Mouse (Mus musculus): ENCODE measurements at regions not wholly inside any gene's neighbourhood (a gene's known extent, or its start where the extent isn't known, plus 50 kb on each side); places are given as distances from the start of the nearest gene placed in this dataset.

DNA sequence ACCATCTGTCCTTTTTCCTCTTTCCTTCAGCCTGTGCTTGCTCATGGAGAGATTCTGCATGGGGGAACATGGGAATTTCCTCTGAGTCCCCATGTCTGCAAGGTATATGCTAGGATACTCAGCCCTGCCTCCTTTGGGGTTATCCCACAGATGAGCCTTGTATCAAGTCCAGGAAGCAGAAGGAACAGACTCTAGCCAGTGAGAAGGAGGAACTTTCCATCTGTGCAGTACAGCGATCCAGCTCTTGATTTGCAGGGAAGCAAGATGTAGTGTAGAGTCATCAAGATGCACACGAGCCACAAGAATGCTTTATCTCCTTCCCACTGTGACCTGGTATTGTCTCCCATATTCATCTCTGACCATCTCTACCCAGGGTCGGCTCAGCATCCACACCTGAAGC is 84.5 kb downstream of the Gadd45g start:
- DNase-seq, result peak; percentile 32

- no peak for DNase-seq
These were observed 89.3 kb downstream of the Gadd45g start for GRCm38 (mm10) chr13:51935827-51936226.

GRCm38 (mm10) chr13:51936441-51936840 is 90.0 kb downstream of the Gadd45g start:
- no peak for DNase-seq

DNA sequence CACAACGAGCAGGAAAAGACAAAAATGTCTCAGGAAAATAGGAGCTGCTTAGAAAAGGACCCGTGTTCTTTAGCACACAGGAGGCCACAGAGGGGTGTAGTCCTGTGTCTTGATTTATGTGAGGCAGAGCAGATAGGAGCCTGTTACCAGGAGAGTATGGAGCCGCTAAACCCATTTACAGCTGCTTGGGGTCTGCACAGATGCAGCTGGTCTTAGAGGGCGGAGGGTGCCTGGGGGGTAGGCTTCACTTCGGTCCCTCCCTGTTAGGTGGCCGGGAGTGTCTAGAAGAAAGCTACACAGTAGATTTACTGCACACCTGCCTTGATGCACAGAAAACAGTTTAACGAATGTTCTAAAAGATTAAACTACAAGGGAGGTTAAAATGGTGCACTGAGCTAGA is 91.4 kb downstream of the Gadd45g start:
- no peak for DNase-seq

- no peak for DNase-seq
These were observed 92.8 kb downstream of the Gadd45g start for GRCm38 (mm10) chr13:51939262-51939661.

DNA sequence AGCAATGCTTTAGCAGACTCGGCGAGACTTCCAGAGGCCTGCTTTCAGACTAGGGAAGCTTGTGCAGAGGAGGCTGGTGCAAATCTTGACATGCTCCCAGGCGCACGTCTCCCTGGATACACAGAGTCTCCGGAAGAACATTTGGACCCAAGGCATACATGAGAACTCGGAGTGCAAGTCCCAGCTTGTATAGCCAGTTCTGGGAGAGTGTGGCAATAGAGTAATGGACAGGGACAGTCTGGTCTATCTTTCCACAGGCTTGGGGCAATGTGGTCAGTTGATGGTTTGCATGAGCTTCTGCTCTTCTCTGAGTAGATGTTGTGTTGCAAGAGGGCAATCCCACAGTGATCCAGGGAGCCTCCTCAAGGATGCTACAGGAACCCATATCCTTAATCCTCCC is 93.2 kb downstream of the Gadd45g start:
- no peak for DNase-seq

DNA sequence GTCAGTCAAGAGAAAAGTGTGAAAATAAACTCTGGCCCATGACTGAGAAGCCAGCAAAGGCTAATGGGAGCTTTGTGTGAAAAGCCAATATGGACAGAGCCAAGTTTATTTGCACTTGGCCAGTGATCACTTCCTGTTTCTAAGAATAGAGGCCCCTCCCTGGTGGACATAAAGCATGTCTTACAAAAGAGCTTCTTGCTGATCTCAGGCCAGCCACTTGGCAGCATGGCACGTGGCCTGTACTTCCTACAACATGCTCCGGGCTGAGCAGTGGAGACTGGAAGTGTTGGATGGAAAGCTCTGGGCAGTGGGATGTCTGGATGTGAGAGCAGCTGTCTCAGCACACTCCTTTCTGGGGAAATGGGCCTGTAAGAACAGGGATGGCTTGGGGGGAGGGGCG is 99.7 kb downstream of the Gadd45g start:
- no peak for DNase-seq

DNA sequence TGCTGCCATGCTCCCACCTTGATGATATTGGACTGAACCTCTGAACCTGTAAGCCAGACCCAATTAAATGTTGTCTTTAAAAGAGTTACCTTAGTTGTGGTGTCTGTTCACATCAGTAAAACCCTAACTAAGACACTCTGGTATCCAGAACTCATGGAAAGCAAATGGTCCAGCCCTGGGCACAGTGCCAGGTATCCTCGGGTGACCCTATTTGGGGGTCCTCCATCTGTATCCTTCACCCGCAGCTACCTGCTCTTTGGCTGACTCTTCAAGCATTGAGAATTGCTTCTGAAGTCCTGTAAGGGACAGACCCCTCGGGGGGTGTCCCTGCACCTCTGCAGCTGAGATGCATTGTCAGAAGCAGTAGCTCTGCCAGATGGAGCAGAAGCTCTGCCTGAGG is 102.4 kb downstream of the Gadd45g start:
- DNase-seq, result no peak

GRCm38 (mm10) chr13:51951506-51952038 is 105.1 kb downstream of the Gadd45g start:
- no peak for DNase-seq

- no peak for DNase-seq
These were observed 106.6 kb downstream of the Gadd45g start for GRCm38 (mm10) chr13:51953084-51953483.

- no peak for DNase-seq
These were observed 107.1 kb downstream of the Gadd45g start for GRCm38 (mm10) chr13:51953569-51953968.

DNA sequence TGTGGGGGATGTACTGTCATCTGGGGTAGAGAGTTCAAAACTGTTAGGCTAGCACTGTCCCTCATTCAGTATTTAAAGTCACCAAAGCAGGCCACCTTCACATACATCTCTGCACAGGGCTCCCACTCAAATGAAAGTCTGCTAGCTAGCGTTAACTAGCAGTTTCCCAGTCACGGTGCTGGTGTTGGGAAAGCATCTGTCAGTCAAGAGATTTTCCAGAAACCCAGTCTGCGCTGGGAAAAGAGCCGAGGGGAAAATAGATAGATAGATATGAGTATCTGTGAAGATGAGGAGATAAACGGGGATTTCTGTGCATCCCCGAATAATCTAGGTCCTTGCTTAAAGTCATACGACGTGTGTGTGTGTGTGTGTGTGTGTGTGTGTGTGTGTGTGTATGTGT is 110.6 kb downstream of the Gadd45g start:
- no peak for DNase-seq

- DNase-seq, result no peak
These were observed 113.1 kb downstream of the Gadd45g start for GRCm38 (mm10) chr13:51959591-51959990.

DNA sequence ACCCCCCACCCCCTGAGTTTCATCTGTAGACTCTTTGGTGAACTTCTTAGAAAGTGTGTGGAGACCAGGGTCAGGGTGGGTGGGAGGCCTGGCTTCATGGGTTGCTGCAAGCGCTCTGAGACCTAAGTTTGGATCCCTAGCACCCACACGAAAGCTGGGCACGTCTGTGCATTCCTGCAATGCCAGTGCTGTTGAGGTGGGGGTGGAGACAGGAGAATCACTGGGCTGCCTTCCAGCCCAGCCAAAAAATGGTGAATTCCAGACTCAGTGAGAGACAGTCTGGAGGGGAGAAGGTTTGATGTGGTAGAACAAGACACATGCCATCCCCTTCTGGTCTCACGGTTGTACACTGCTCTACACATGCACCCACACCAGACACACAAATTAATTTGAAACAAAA is 113.8 kb downstream of the Gadd45g start:
- peak; percentile 35 for DNase-seq

- no peak for DNase-seq
These were observed 115.7 kb downstream of the Gadd45g start for GRCm38 (mm10) chr13:51962191-51962611.

GRCm38 (mm10) chr13:51962676-51963075 is 116.2 kb downstream of the Gadd45g start:
- no peak for DNase-seq

GRCm38 (mm10) chr13:51963966-51964365 is 117.5 kb downstream of the Gadd45g start:
- DNase-seq, result no peak

DNA sequence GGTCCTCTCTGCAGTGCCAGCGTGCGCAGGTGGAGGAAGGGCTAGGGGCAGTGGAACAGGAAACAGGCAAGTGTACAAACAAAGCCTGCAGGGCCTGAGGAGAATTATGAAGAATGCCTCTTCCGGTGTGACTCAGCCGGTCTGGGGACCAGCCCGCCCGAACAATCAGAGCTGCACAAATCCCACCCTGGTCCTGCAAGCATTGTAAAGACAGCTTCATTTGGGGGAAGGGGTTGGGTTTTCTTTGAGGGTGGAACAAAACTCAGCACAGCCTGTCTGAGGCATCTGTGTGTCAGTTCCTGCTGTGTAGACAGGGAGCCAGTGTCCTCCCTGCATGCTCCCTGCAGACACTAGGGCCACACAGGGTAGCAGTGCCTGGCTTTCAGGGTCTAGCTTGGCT is 117.9 kb downstream of the Gadd45g start:
- DNase-seq, result no peak

- no peak for DNase-seq
These were observed 118.4 kb downstream of the Gadd45g start for GRCm38 (mm10) chr13:51964921-51965320.

GRCm38 (mm10) chr13:51968103-51968502 is 121.6 kb downstream of the Gadd45g start:
- DNase-seq, result no peak

DNA sequence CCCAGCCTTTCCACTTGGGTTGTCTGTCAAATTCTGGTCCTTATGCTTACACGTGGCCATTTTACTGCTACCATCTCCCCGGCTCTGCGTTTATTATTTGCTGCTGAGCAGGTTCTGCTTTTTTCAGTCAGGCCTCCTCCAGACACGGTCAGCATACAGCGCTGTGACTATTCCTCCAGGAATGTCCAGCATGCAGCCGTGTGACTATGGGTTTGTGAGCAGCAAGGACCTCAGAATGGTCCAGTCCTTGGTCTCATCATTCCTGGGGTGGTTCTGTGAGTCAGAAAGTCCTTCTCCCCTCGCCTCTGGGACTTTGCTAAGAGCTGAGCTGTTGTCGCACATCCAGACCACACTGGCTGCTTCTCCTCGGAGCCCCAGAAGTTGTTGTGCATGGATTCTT is 122.3 kb downstream of the Gadd45g start:
- no peak for DNase-seq

DNA sequence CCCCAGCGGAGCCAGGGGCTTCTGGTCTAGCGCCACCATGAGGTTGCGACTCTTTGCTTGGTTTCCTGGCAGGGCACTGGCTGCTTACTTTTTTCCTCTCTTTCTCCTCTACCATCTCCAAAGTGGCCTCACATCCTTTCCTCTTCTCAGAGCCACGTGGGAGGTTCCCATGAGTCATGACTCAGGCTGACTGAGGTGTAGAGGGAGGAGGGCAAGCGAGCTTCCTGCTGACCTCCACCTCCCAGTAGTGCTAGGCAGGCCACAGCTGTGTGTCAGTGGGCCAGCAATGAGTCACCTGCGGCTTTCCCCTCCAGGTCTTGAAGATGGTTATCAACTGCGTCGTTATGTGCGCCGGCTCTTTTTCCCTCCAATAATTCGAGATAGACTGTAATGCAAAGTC is 123.6 kb downstream of the Gadd45g start:
- DNase-seq, result peak; percentile 28

DNA sequence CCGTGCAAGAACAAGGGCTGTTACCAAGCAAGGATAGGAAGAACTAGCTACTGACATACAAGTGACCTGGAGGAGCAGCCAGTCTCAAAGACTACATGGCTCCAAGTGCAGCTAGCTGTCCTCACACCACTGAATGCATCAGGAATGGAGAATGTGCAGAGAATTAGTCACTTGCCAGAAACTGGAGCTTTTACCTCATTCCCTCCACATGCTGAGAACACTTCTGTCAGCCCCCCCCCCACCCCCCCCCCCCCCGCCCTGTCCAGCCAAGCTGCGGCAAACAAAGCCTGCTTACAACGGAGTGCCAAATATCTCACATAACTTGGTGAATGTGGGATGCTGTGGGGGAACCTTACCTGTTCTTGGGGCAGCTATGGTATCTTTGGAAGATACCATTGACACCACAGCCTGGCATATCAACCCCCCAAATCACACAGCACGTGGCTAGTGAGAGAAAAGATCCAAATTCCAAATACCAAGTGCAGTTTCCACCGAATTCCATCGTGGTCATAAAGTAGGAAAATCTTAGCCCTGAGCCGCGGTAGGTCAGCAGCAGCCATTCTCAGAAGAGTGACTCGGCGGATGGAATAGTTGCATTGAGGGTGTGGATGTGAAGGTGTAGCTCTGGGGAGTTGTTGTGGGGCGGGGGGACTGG is 126.3 kb downstream of the Gadd45g start:
- no peak for DNase-seq

DNA sequence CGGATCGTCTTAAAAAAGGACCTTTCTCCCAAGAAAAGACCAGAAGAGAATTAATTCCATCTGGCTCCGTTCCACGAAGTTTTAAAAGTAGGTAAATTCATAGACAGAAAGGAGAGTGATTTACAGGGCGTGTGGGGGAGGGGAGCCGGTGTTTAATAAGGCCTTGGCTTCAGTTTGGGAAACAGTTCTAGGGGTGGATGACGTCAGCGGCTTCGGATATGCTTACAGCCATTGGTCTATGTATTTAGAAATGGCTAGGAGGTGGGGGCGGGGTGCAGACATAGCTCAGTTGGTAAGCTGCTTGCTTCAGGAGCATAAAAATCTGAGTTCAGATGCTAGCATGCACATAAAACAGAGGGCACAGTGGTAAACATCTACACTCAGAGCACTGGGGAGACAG is 127.0 kb downstream of the Gadd45g start:
- peak; percentile 30 for DNase-seq

DNA sequence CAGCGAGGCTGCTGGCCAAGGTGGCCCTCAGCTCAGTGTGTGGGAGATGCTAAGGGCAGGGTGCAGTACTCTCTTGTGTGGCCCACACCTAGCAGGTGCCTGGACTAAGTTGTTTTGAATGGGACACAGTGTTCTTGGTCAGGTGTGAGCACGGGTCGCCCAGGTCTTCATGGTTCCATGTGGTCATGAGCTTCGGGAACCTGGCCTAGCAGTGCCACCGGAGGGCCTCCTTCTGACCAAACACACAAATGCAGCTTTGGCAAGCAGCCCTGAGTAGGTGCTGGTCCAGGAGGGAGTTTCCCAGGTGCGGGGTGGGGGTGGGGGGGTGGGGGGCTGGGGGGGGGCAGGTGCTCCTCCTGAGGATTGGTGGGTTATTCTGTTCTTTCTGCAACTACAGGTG is 127.6 kb downstream of the Gadd45g start:
- DNase-seq, result no peak
